Mouse (Mus musculus): ENCODE results near the gene Fam117a. TPM values are rescaled to one million over a fixed set of nuclear protein-coding genes. Genes with fewer than 3 reads are reported as not detected.

Gene Fam117a
- 3.0 and 3.5 TPM in 2 replicates for polyA plus RNA-seq (2015; fragmentation: Nextera tagmentation; extraction: Ambion mirVana)

DNA sequence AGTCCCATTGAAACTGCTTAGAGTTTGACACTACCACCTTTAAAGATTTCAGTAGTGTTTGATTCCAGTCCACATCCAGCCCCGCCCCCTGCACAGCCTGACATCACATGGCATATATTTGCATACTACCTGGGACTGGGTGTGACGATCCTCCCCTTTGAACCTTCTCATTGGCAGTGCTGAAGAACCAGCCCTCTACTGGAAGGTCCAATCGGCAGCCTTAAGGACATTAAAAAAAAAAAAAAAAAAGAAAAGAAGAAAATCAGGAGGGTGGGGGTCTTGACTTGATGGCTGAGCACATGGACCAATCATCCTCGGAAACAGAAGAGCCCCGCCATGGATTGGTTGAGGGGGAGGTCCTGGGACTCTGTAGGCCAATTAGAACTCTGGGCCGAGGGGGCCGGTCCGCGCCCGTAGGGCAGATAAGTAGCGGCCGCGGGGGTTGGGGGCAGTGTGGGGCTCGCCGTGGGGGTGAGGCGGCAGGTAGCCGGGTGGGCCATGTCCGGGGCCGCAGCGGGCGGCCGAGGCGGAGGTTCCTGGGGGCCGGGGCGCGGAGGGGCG lies at the start of gene Fam117a:
TSS of gene Fam117a (plus strand) at position 451 of the 561 bp plus-strand sequence.
- Histone ChIP-seq H3K4me2 (replicated peaks) (peak within 1 kb of the TSS; percentile 99), H3K9me3 (no peaks in the 10 kb centered on the region), H3K4me3 (peak within 1 kb of the TSS; percentile 95), H3K27me3 (peaks cover 13% of the 10 kb centered on the region; the same call in 1 of the 2 replicates), H3K4me1 (peaks cover 20% of the 10 kb centered on the region), H3K36me3 (no peaks in the 10 kb centered on the region), H3K27ac (replicated peaks) (no peak within 1 kb of the TSS), H3K9ac (replicated peaks) (peak within 1 kb of the TSS; percentile 58)
- peak; percentile 99 for ATAC-seq (replicated peaks)
- WGBS = under 1% methylated on average over 16 of the region's 27 CpGs

DNA sequence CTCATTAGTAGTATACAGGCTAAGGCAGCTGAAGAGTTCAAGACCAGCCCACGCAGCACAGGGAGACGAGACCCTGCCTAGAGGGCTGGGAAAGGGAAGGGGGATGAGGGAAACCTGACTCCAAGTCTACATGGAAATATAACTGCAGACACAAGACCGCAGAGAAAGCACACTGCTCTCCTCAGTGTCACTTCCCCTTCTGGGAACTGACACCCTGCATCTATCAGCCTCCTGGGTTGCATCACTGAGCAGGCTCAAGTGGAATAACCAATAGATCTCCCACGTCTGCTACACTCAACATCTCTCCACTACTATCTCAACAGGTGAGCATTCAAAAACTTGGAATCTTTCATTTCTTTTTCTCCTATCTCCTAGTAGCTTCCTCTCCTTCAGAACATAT lies 44.8 kb upstream of the Fam117a start:
- peaks cover 77% of the 10 kb centered on the region for H3K36me3 ChIP-seq
- H3K4me2 ChIP-seq (replicated peaks) = no peak overlapping the region
- no peak overlapping the region for H3K9ac ChIP-seq (replicated peaks)
- H3K4me3 ChIP-seq = no peak overlapping the region
- H3K4me1 ChIP-seq = no peaks in the 10 kb centered on the region
- no peak overlapping the region for H3K27ac ChIP-seq (replicated peaks)
- ATAC-seq (replicated peaks) = no peak
- 85% methylated on average over 4 of the region's 4 CpGs for WGBS
- H3K9me3 ChIP-seq = no peaks in the 10 kb centered on the region
- H3K27me3 ChIP-seq = no peaks in the 10 kb centered on the region

DNA sequence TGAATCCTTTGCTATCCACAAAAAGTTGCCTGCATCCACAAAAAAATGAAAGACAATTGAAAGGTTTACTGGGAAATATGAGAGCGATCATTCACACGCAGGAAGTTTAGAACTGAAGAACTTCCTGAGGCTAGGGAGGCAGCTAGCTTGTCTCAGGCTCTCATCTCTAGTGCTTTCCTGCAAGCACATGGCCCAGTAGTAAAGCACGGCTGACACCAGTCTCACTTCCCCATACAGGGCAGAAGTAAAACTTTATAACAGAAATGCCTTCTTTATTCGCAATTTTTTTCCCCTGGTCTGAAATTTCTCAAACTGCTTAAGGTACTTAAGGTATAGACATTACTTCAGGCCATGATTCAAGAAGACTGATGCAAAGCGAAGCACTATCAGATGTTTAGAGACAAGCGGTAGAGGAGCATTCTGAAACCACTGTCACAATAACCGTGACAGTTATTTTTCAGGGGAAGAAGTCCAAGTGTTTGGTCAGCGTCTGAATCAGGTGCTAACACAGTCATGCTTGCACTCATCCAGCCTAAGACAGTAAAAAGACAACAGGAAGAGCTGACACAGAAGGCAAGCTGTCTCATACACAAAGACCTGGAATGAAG lies 43.7 kb upstream of the Fam117a start:
- ATAC-seq (replicated peaks) = no peak
- Histone ChIP-seq H3K27me3 (no peaks in the 10 kb centered on the region), H3K36me3 (peaks cover 76% of the 10 kb centered on the region), H3K9me3 (no peaks in the 10 kb centered on the region), H3K9ac (replicated peaks) (no peak overlapping the region), H3K4me3 (no peak overlapping the region), H3K27ac (replicated peaks) (no peak overlapping the region), H3K4me2 (replicated peaks) (no peak overlapping the region), H3K4me1 (no peaks in the 10 kb centered on the region)
- WGBS = 93% methylated on average over 8 of the region's 8 CpGs

DNA sequence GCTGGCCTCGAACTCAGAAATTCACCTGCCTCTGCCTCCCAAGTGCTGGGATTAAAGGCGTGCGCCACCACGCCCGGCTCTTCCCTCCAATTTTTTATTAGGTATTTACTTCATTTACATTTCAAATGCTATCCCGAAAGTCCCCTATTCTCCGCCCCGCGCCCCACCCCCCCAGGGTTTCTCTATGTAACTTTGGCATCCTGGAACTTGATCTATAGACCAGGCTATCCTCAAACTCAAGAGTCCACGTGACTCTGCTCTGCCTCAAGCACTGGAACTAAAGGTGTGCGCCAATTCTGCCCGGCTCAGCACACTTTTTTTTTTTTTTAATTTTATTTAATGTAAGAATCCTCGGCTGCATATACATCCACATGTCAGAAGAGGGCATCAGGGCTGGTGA lies 41.1 kb upstream of the Fam117a start:
- H3K4me1 ChIP-seq = no peaks in the 10 kb centered on the region
- H3K36me3 ChIP-seq = peaks cover 78% of the 10 kb centered on the region
- no peak for ATAC-seq (replicated peaks)
- H3K27ac ChIP-seq (replicated peaks) = no peak overlapping the region
- H3K4me2 ChIP-seq (replicated peaks) = no peak overlapping the region
- H3K27me3 ChIP-seq = no peaks in the 10 kb centered on the region
- no peaks in the 10 kb centered on the region for H3K9me3 ChIP-seq
- no peak overlapping the region for H3K4me3 ChIP-seq
- 91% methylated on average over 13 of the region's 13 CpGs for WGBS
- no peak overlapping the region for H3K9ac ChIP-seq (replicated peaks)

DNA sequence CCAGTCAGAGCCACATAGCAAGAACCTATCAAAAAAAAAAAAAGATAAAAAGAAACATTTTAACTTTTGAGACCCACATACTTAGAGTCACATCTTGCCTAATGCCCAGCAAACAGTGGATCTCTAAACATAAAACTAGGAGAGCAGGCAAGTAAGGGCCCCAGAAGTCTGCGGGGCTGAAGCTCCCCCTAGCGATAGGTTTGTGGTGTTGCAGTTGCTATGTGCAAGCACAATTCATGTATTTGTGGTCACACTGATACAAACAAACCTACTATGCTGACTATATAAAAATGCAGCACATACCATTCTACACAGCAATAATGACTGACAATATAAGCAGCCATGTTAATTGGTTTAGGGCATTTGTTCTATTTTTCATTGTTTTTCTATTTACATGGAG lies 38.7 kb upstream of the Fam117a start:
- no peaks in the 10 kb centered on the region for H3K4me1 ChIP-seq
- ATAC-seq (replicated peaks) = no peak
- WGBS = 19% methylated on average over 2 of the region's 2 CpGs

DNA sequence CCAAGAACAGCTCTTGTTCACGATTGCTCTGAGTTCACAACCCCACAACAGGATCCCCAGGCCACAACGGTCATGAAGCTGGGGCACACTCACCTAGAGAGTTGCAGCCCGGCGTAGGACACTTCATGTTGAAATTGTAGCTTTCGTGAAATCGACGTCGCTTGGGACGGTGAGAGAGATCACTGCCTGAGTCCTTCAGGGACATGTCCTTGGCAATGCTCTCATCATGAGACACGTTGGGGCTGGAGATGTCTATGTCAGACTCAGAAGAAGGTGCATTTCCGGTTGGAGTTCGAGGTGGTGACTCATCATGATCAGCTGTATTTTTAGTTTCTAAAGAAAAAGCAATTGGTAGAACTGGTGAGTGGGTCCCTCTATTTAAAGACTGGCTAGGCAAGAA lies 36.9 kb upstream of the Fam117a start:
- WGBS = 93% methylated on average over 12 of the region's 12 CpGs
- no peak for ATAC-seq (replicated peaks)
- peaks cover 75% of the 10 kb centered on the region for H3K36me3 ChIP-seq

More for the DNA sequence above, 38.7 kb upstream of the Fam117a start:
- Histone ChIP-seq H3K36me3 (peaks cover 78% of the 10 kb centered on the region), H3K9ac (replicated peaks) (no peak overlapping the region), H3K4me3 (no peak overlapping the region), H3K9me3 (no peaks in the 10 kb centered on the region), H3K27ac (replicated peaks) (no peak overlapping the region), H3K4me2 (replicated peaks) (no peak overlapping the region), H3K27me3 (no peaks in the 10 kb centered on the region)

DNA sequence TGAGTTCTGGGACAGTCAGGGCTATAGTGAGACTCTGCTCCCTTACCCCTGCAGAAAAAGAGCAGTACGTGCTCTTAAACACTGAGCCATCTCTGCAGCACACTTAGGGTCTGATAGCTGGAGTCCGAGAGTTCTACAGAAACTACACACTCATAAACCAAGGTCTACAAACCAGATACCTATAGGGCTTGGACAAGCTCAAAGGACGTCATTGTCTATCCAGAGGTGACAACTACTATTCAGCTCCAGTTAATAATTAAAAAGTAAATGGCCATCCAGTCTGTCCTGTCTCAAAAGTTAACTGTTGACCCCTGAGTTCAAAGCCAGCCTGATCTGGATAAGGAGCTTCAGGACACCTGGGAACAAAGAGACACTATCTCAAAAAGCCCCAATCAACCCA lies 35.0 kb upstream of the Fam117a start:
- no peaks in the 10 kb centered on the region for H3K27me3 ChIP-seq
- no peak for ATAC-seq (replicated peaks)
- 93% methylated on average over 3 of the region's 3 CpGs for WGBS
- H3K27ac ChIP-seq (replicated peaks) = no peak overlapping the region
- H3K4me2 ChIP-seq (replicated peaks) = no peak overlapping the region
- no peak overlapping the region for H3K4me3 ChIP-seq
- H3K9ac ChIP-seq (replicated peaks) = no peak overlapping the region
- no peaks in the 10 kb centered on the region for H3K9me3 ChIP-seq
- peaks cover 76% of the 10 kb centered on the region for H3K36me3 ChIP-seq
- H3K4me1 ChIP-seq = no peaks in the 10 kb centered on the region

More for the DNA sequence above, 36.9 kb upstream of the Fam117a start:
- Histone ChIP-seq H3K9ac (replicated peaks) (no peak overlapping the region), H3K27ac (replicated peaks) (no peak overlapping the region), H3K4me3 (no peak overlapping the region), H3K4me2 (replicated peaks) (no peak overlapping the region), H3K27me3 (no peaks in the 10 kb centered on the region), H3K4me1 (no peaks in the 10 kb centered on the region), H3K9me3 (no peaks in the 10 kb centered on the region)

DNA sequence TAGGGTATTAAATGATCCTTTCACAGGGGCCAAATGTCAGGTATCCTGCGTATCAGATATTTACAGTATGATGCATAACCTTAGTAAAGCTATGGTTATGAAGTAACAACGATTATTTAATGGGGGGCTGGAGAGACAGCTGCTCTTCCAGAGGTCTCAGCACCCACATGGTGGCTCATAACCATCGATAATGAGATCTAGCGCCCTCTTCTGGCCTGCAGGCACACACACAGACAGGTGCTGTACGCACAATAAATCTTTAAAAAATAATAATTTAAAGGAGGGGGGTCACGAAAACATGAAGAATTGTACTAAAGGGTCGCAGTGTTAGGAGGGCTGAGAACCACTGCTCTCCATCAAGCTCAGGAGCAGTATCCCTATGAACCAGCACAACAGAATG lies 31.2 kb upstream of the Fam117a start:
- Histone ChIP-seq H3K4me2 (replicated peaks) (no peak overlapping the region), H3K4me1 (peaks cover 12% of the 10 kb centered on the region), H3K27ac (replicated peaks) (no peak overlapping the region), H3K36me3 (peaks cover 41% of the 10 kb centered on the region), H3K9me3 (no peaks in the 10 kb centered on the region), H3K9ac (replicated peaks) (no peak overlapping the region), H3K4me3 (no peak overlapping the region), H3K27me3 (no peaks in the 10 kb centered on the region)
- no peak for ATAC-seq (replicated peaks)
- WGBS = 92% methylated on average over 7 of the region's 7 CpGs

DNA sequence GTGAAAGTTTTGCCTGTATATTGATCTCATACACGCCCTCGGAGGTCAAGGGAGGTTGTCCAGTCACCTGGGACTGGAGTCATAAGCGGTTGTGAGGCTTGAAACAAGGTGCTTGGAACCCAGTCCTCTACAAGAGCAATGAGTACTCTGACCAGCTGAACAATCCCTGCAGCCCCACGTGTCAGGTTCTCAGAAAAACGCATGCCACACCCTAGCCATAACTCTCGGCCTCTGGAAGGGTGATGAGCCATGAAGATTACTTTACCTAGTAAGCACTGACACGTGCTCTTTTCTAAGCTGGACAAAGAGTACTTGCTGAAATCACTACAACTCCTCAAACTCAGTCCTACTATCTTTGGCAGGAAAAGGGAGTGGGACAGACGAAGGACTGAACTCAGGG lies 29.3 kb upstream of the Fam117a start:
- Histone ChIP-seq H3K4me2 (replicated peaks) (no peak overlapping the region), H3K4me1 (peaks cover 23% of the 10 kb centered on the region), H3K9ac (replicated peaks) (no peak overlapping the region), H3K4me3 (no peak overlapping the region), H3K9me3 (no peaks in the 10 kb centered on the region), H3K27ac (replicated peaks) (no peak overlapping the region), H3K27me3 (no peaks in the 10 kb centered on the region), H3K36me3 (peaks cover 22% of the 10 kb centered on the region)
- WGBS = 87% methylated on average over 8 of the region's 8 CpGs
- no peak for ATAC-seq (replicated peaks)

DNA sequence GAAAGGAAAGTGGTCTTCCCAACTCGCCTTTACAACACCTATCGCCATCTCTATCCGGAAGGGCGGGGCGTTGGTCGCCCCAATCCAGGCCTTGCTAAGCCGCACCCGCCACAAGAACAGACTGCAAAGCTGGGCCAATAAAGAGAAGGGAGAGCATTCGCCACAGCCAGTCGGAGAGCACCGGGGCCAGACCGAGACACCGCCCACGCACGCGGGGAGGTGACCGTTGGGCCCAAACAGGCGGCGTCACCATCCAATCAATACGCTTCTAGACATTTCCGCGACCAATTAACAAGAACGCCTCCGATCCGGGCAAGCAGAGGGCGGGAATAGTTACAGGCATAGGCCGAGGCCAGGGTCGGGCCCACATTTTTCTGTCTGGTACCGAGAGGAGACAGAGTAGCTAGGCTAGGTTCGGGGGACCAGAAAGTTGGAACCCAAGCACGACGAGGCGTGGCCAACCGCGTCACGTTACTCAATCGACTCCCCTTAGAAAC lies 27.3 kb upstream of the Fam117a start:
- WGBS = under 1% methylated on average over 37 of the region's 37 CpGs

DNA sequence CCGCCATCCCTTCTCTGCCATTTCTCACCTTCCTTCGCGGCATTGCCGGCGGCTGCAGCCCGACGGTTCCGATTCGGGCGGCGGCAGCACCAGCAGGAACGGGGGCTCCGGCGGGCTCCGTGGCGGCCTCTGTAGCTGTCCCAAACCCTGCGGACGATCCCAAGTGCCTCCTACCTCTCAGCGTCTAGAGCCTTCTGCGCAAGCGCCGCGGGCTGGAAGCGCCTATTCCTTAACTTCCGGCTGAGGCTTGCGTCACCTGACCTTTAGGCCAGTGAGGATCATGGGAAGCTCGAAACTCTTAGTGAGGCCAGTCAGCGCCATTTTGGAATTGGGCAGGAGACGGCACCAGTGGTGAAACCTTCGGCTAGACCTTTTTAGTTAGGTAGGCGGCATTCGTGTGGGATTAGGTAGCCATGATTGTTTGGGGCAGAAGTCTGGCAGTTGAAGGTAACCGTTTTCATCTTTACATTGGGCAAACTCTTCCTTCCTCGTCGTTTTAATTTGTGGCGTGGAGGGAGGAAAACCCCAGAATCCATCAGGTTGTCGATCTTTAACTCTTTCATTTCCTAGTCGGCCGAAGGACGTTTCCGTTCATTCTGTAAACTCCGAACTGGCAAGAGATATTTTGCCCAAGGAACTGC lies 26.7 kb upstream of the Fam117a start, which contains the start of gene Kat7:
TSS of gene Kat7 (minus strand) at position 240 of the 641 bp plus-strand sequence.
- Histone ChIP-seq H3K4me1 (peaks cover 23% of the 10 kb centered on the region), H3K27me3 (no peaks in the 10 kb centered on the region), H3K9ac (replicated peaks) (peak within 1 kb of the TSS; percentile 95), H3K27ac (replicated peaks) (peak within 1 kb of the TSS; percentile 97), H3K9me3 (no peaks in the 10 kb centered on the region), H3K36me3 (peaks cover 4% of the 10 kb centered on the region; the same call in 1 of the 2 replicates), H3K4me3 (peak within 1 kb of the TSS; percentile 95), H3K4me2 (replicated peaks) (peak within 1 kb of the TSS; percentile 73)
- WGBS = under 1% methylated on average over 42 of the region's 42 CpGs
- ATAC-seq (replicated peaks) = peak; percentile 94

More for the DNA sequence above, 27.3 kb upstream of the Fam117a start:
- Histone ChIP-seq H3K4me2 (replicated peaks) (peak overlapping the region; percentile 73), H3K9ac (replicated peaks) (peak overlapping the region; percentile 95), H3K9me3 (no peaks in the 10 kb centered on the region), H3K27me3 (no peaks in the 10 kb centered on the region), H3K4me3 (peak overlapping the region; percentile 95), H3K36me3 (peaks cover 4% of the 10 kb centered on the region; the same call in 1 of the 2 replicates), H3K4me1 (peaks cover 23% of the 10 kb centered on the region), H3K27ac (replicated peaks) (peak overlapping the region; percentile 97)
- ATAC-seq (replicated peaks) = peak; percentile 96
